Mouse (Mus musculus) cerebellum, adult 8-10 months (tissue): ENCODE results near the gene Kcnd2.
"Not testable (repeated sequence)": the region's sequence is repeated elsewhere in the genome, so short reads cannot be mapped to it uniquely, and the experiment has no call there.

Source experiments
- DNase-seq: peaks from one replicate; pipeline ENCODE4 v3.0.0; 2022

The Kcnd2 gene

GRCm38 (mm10) chr6:21215491-21216191 lies at the start of gene Kcnd2:
Kcnd2 (plus strand) TSS chr6:21215503.
- no peak for DNase-seq

GRCm38 (mm10) chr6:21166611-21167010 lies 48.7 kb upstream of the Kcnd2 start:
- DNase-seq, result no peak

- DNase-seq, result no peak
These were observed 20.0 kb upstream of the Kcnd2 start for GRCm38 (mm10) chr6:21195341-21195740.

GRCm38 (mm10) chr6:21213865-21214672 lies 1.2 kb upstream of the Kcnd2 start:
- DNase-seq, result peak; percentile 89

GRCm38 (mm10) chr6:21214673-21215490 lies 421 bp upstream of the Kcnd2 start:
- peak; percentile 87 for DNase-seq

- DNase-seq, result peak; percentile 61
These were observed 1.1 kb downstream of the Kcnd2 start for GRCm38 (mm10) chr6:21216206-21217020.

GRCm38 (mm10) chr6:21217156-21217555 lies 1.9 kb downstream of the Kcnd2 start:
- DNase-seq, result no peak

- DNase-seq, result no peak
These were observed 10.8 kb downstream of the Kcnd2 start for GRCm38 (mm10) chr6:21226124-21226523.

GRCm38 (mm10) chr6:21259031-21259430 lies 43.7 kb downstream of the Kcnd2 start:
- DNase-seq, result peak; percentile 47

GRCm38 (mm10) chr6:21267897-21268296 lies 52.6 kb downstream of the Kcnd2 start:
- no peak for DNase-seq

- DNase-seq, result no peak
These were observed 62.1 kb downstream of the Kcnd2 start for GRCm38 (mm10) chr6:21277343-21277933.

GRCm38 (mm10) chr6:21304943-21305342 lies 89.6 kb downstream of the Kcnd2 start:
- DNase-seq, result no peak

- DNase-seq, result no peak
These were observed 94.9 kb downstream of the Kcnd2 start for GRCm38 (mm10) chr6:21310159-21310558.

GRCm38 (mm10) chr6:21321407-21321806 lies 106.1 kb downstream of the Kcnd2 start:
- peak; percentile 22 for DNase-seq

- DNase-seq, result no peak
These were observed 106.9 kb downstream of the Kcnd2 start for GRCm38 (mm10) chr6:21322211-21322610.

- no peak for DNase-seq
These were observed 109.9 kb downstream of the Kcnd2 start for GRCm38 (mm10) chr6:21325251-21325650.

GRCm38 (mm10) chr6:21327081-21327737 lies 111.9 kb downstream of the Kcnd2 start:
- no peak for DNase-seq

GRCm38 (mm10) chr6:21385298-21385697 lies 170.0 kb downstream of the Kcnd2 start:
- not testable (repeated sequence) for DNase-seq

- peak; percentile 19 for DNase-seq
These were observed 176.5 kb downstream of the Kcnd2 start for GRCm38 (mm10) chr6:21391776-21392175.

GRCm38 (mm10) chr6:21413656-21414055 lies 198.4 kb downstream of the Kcnd2 start:
- no peak for DNase-seq

GRCm38 (mm10) chr6:21418246-21418645 lies 202.9 kb downstream of the Kcnd2 start:
- no peak for DNase-seq
